Mouse (Mus musculus) erythroblast, adult 5-6 weeks (primary cell): Measurements from ENCODE around the gene Prr32. TPM values are rescaled to one million over a fixed set of nuclear protein-coding genes. Genes with fewer than 3 reads are reported as not detected.

ENCODE experiments used
- ATAC-seq: replicated peaks from 2 replicates; pipeline ENCODE4 v1.8.0; 2016; ENCODE audit warnings: moderate number of reproducible peaks, mild to moderate bottlenecking, moderate TSS enrichment, inconsistent platforms; ENCODE audit not compliant: poor library complexity, low FRiP score, severe bottlenecking
- total RNA-seq, 2 experiments: library from RNA; stranded (forward) in 1 of 2; stranded (reverse) in 1 of 2; fragments of 150-400 nt in 1 of 2; fragments of 200-764, 138-1000 nt in 1 of 2; gene quantifications; 2 replicates each; pipeline versions ENCODE4 v1.2.3 to v1.2.4; 2015 to 2017; ENCODE audit warnings: low replicate concordance in 2 of 2

The Prr32 gene
- not detected in 2 replicates for total RNA-seq (2015; ENCODE audit: low replicate concordance)
- total RNA-seq (2017; ENCODE audit: low replicate concordance), result not detected in 2 replicates

DNA sequence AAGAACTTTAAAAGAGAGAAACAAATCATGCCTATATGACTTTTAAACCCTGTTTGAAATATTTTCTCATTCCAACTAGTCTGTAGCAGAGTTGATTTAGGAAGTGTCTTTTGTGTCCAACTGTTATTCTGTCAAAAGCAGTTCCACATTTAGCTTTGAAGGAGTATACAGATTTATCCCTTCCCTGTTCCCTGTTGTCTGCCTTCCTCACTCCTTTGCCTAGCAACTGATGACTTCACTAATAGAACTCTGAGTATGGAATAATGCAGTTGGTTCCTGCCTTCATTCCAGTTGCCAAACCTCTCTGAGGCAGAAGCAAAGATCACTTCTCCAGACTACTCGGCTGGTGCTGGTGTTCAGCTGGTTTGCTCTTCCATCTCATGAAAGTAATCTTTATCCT, at the start of gene Prr32:
Gene Prr32 (plus strand): TSS at position 301 of the 400 bp plus-strand sequence.
- ATAC-seq, result no peak
